Mouse (Mus musculus): ENCODE measurements at regions not wholly inside any gene's neighbourhood (a gene's known extent, or its start where the extent isn't known, plus 50 kb on each side); places are given as distances from the start of the nearest gene placed in this dataset.

- H3K9me3 ChIP-seq (replicated peaks; ENCODE audit: low read length), result no peaks in the 10 kb centered on the region
- TF ChIP-seq CHD2 (IDR thresholded peaks at IDR 0.05; ENCODE audit: low read length) (no peak), MXI1 (IDR thresholded peaks at IDR 0.05; ENCODE audit: low read depth, low read length) (no peak), ZKSCAN1 (IDR thresholded peaks at IDR 0.05; ENCODE audit: borderline replicate concordance, low read depth, low read length) (no peak), POLR2AphosphoS2 (IDR thresholded peaks at IDR 0.05; ENCODE audit: low read depth, low read length) (no peak), USF2 (conservative IDR thresholded peaks at IDR 0.05; ENCODE audit: low read depth, low read length) (no peak), MYC (IDR thresholded peaks at IDR 0.05; ENCODE audit: low read depth, low read length) (no peak), NELFE (IDR thresholded peaks at IDR 0.05; ENCODE audit: low read depth, low read length) (no peak), RCOR1 (conservative IDR thresholded peaks at IDR 0.05; ENCODE audit: low read depth, low read length) (no peak), KAT2A (IDR thresholded peaks at IDR 0.05; ENCODE audit: insufficient replicate concordance, low read length) (no peak), MAFK (IDR thresholded peaks at IDR 0.05; ENCODE audit: insufficient replicate concordance, low read length) (no peak), ZNF384 (IDR thresholded peaks at IDR 0.05; ENCODE audit: low read depth, low read length) (no peak)
- no peak for DNase-seq (ENCODE audit: extremely low read depth)
- H3K36me3 ChIP-seq (replicated peaks in 1 of 2; ENCODE audit: control insufficient read depth in 1 of 2, insufficient read depth in 1 of 2, low read length in 1 of 2), result no peaks in the 10 kb centered on the region
- no peak overlapping the region for H3K4me3 ChIP-seq (replicated peaks in 1 of 3; ENCODE audit: low read depth in 2 of 3, low read length in 2 of 3, poor library complexity in 1 of 3)
- H3K9ac ChIP-seq (ENCODE audit: insufficient read depth, low read depth), result no peak overlapping the region
- no peak overlapping the region for H3K27ac ChIP-seq (ENCODE audit: insufficient read depth, low read depth)
- dilution Hi-C loops (cut with MboI; ENCODE audit: extremely low pct_ligation_motif_present, extremely low pct_unique_long_range_greater_than_20kb, low sequenced_read_pairs), result no loop called here
- in situ Hi-C loops (cut with MboI; ENCODE audit: low pct_ligation_motif_present, low pct_unique_long_range_greater_than_20kb, low sequenced_read_pairs), result loop anchor here (25.0 kb wide), 1 partner anchor 214 kb away; no protein-coding TSS in a partner anchor
- no peak overlapping the region for H3K4me2 ChIP-seq (ENCODE audit: insufficient read depth, low read depth, poor library complexity, severe bottlenecking)
- H3K79me2 ChIP-seq (replicated peaks; ENCODE audit: control insufficient read depth, extremely low read depth, insufficient read depth, poor library complexity, severe bottlenecking), result no peaks in the 10 kb centered on the region
- H3K27me3 ChIP-seq (replicated peaks), result no peaks in the 10 kb centered on the region
- H3K4me1 ChIP-seq (ENCODE audit: control insufficient read depth in 1 of 2, insufficient read depth in 2 of 2), result no peaks in the 10 kb centered on the region; a peak in 1 of 4 replicates
Observed at GRCm38 (mm10) chr9:32925720-32926595, 289.9 kb downstream of the Ets1 start.

GRCm38 (mm10) chr9:32927656-32928055 lies 291.6 kb downstream of the Ets1 start:
- Histone ChIP-seq H3K27me3 (replicated peaks) (no peaks in the 10 kb centered on the region), H3K4me2 (ENCODE audit: insufficient read depth, low read depth, poor library complexity, severe bottlenecking) (no peak overlapping the region), H3K4me1 (ENCODE audit: control insufficient read depth in 1 of 2, insufficient read depth in 2 of 2) (peaks cover 0 to 6% of the 10 kb centered on the region in 2 experiments; a peak in 2 of 4 replicates), H3K36me3 (replicated peaks in 1 of 2; ENCODE audit: control insufficient read depth in 1 of 2, insufficient read depth in 1 of 2, low read length in 1 of 2) (no peaks in the 10 kb centered on the region), H3K79me2 (replicated peaks; ENCODE audit: control insufficient read depth, extremely low read depth, insufficient read depth, poor library complexity, severe bottlenecking) (no peaks in the 10 kb centered on the region), H3K27ac (ENCODE audit: insufficient read depth, low read depth) (no peak overlapping the region), H3K9me3 (replicated peaks; ENCODE audit: low read length) (no peaks in the 10 kb centered on the region), H3K4me3 (replicated peaks in 1 of 3; ENCODE audit: low read depth in 2 of 3, low read length in 2 of 3, poor library complexity in 1 of 3) (no peak overlapping the region), H3K9ac (ENCODE audit: insufficient read depth, low read depth) (no peak overlapping the region)
- in situ Hi-C loops (cut with MboI; ENCODE audit: low pct_ligation_motif_present, low pct_unique_long_range_greater_than_20kb, low sequenced_read_pairs) (loop anchor here (25.0 kb wide), 1 partner anchor 215 kb away; no protein-coding TSS in a partner anchor), dilution Hi-C loops (cut with MboI; ENCODE audit: extremely low pct_ligation_motif_present, extremely low pct_unique_long_range_greater_than_20kb, low sequenced_read_pairs) (no loop called here)
- no peak for DNase-seq (ENCODE audit: extremely low read depth)
- TF ChIP-seq MYC (IDR thresholded peaks at IDR 0.05; ENCODE audit: low read depth, low read length) (no peak), CHD2 (IDR thresholded peaks at IDR 0.05; ENCODE audit: low read length) (no peak), JUN (IDR thresholded peaks at IDR 0.05; ENCODE audit: insufficient read depth, low read depth, low read length) (no peak), SIN3A (IDR thresholded peaks at IDR 0.05; ENCODE audit: low read length) (no peak), USF2 (conservative IDR thresholded peaks at IDR 0.05; ENCODE audit: low read depth, low read length) (no peak), CHD1 (IDR thresholded peaks at IDR 0.05; ENCODE audit: low read depth, low read length) (no peak), MEF2A (IDR thresholded peaks at IDR 0.05; ENCODE audit: borderline replicate concordance, low read depth, low read length) (no peak), SMC3 (IDR thresholded peaks at IDR 0.05; ENCODE audit: low read depth, low read length) (no peak), ELF1 (IDR thresholded peaks at IDR 0.05; ENCODE audit: low read depth, low read length) (no peak), BHLHE40 (IDR thresholded peaks at IDR 0.05; ENCODE audit: low read depth, low read length) (no peak), NRF1 (IDR thresholded peaks at IDR 0.05; ENCODE audit: low read depth, low read length) (no peak), CTCF (conservative IDR thresholded peaks at IDR 0.05 in 1 of 2, IDR thresholded peaks at IDR 0.05 in 1 of 2; ENCODE audit: low read depth in 2 of 2, low read length in 2 of 2) (no peak), IRF4 (IDR thresholded peaks at IDR 0.05; ENCODE audit: low read depth, low read length) (no peak), MAFK (IDR thresholded peaks at IDR 0.05; ENCODE audit: insufficient replicate concordance, low read length) (no peak)
